Mouse (Mus musculus) C2C12 (cell line): Measurements from ENCODE around the gene Gm21985.

ENCODE experiments used
- CEBPB ChIP-seq: IDR thresholded peaks from one replicate; pipeline ENCODE4 v1.6.1; 2011; ENCODE audit warnings: low read depth, mild to moderate bottlenecking, control low read depth, moderate library complexity
- CTCF ChIP-seq: IDR thresholded peaks from one replicate; pipeline ENCODE4 v1.5.1; 2011; ENCODE audit not compliant: control insufficient read depth, insufficient read depth, insufficient read length
- FOSL1 ChIP-seq: IDR thresholded peaks from one replicate; pipeline ENCODE4 v1.8.0; 2011; ENCODE audit warnings: mild to moderate bottlenecking, low read length; ENCODE audit not compliant: poor library complexity, insufficient read depth, severe bottlenecking
- MAX ChIP-seq: IDR thresholded peaks from one replicate; pipeline ENCODE4 v1.6.1; 2011; ENCODE audit warnings: mild to moderate bottlenecking, control low read depth
- MYOD1 ChIP-seq: IDR thresholded peaks from one replicate; pipeline ENCODE4 v1.6.1; 2011; ENCODE audit warnings: low read depth; ENCODE audit not compliant: control insufficient read depth, insufficient read length
- MYOG ChIP-seq: IDR thresholded peaks from one replicate; pipeline ENCODE4 v1.6.1; 2011; ENCODE audit not compliant: control insufficient read depth, insufficient read length; ENCODE audit errors: extremely low read depth
- USF1 ChIP-seq: IDR thresholded peaks from one replicate; pipeline ENCODE4 v1.6.1; 2011; ENCODE audit warnings: low read depth, mild to moderate bottlenecking, control low read depth, moderate library complexity

GRCm38 (mm10) chr2:112337211-112337610 lies 71.1 kb downstream of the Gm21985 start:
- no peak for TF ChIP-seq CTCF
- no peak for TF ChIP-seq CEBPB
- no peak for TF ChIP-seq MYOG
- no peak for TF ChIP-seq MAX
- no peak for TF ChIP-seq USF1
- no peak for TF ChIP-seq MYOD1
- no peak for TF ChIP-seq FOSL1
